Mouse (Mus musculus) heart, embryonic 13.5 days (tissue): ENCODE measurements around the gene Nacc1. TPM values are rescaled to one million over a fixed set of nuclear protein-coding genes. Genes with fewer than 3 reads are reported as not detected.

Experiments used
- polyA plus RNA-seq: library from polyadenylated mRNA; unstranded; fragments of >200 nt; fragmentation: Nextera tagmentation; extraction: Ambion mirVana; gene quantifications from 2 replicates; pipeline ENCODE4 v1.2.1, GENCODE M21; 2015

Gene Nacc1
- polyA plus RNA-seq, 1 experiment from 2014 or later: 15.7 TPM

Other genes with a start within 250 kb of the Nacc1 start
- gene Ier2, start 25.0 kb downstream of the Nacc1 start, polyA plus RNA-seq: 43.0 and 44.8 TPM in 2 replicates
- gene Trmt1, start 1.6 kb downstream of the Nacc1 start, polyA plus RNA-seq: 47.6 and 51.6 TPM in 2 replicates
- gene Lyl1, start 13.6 kb upstream of the Nacc1 start, polyA plus RNA-seq: 15.4 and 17.1 TPM in 2 replicates
- 7.8 and 8.9 TPM in 2 replicates for gene G430095P16Rik, start 35.1 kb upstream of the Nacc1 start, polyA plus RNA-seq
- gene Nfix, start 112.5 kb upstream of the Nacc1 start, polyA plus RNA-seq: 10.0 and 11.7 TPM in 2 replicates
- gene Dand5, start 135.0 kb upstream of the Nacc1 start, polyA plus RNA-seq: 6.3 and 6.6 TPM in 2 replicates
- gene Gadd45gip1, start 143.7 kb upstream of the Nacc1 start, polyA plus RNA-seq: 50.2 and 52.3 TPM in 2 replicates
- gene Rad23a, start 152.8 kb upstream of the Nacc1 start, polyA plus RNA-seq: 108 and 123 TPM in 2 replicates
- gene Calr, start 159.1 kb upstream of the Nacc1 start, polyA plus RNA-seq: 711 and 772 TPM in 2 replicates
- gene Farsa, start 169.1 kb upstream of the Nacc1 start, polyA plus RNA-seq: 58.3 and 63.1 TPM in 2 replicates
- 37.2 and 38.5 TPM in 2 replicates for gene Syce2, start 184.2 kb upstream of the Nacc1 start, polyA plus RNA-seq
- gene Gcdh, start 206.1 kb upstream of the Nacc1 start, polyA plus RNA-seq: 31.0 and 37.5 TPM in 2 replicates
- gene Klf1, start 214.1 kb upstream of the Nacc1 start, polyA plus RNA-seq: 4.9 and 15.6 TPM in 2 replicates
- gene Dnase2a, start 220.7 kb upstream of the Nacc1 start, polyA plus RNA-seq: 5.3 and 5.9 TPM in 2 replicates
- gene Mast1, start 249.5 kb upstream of the Nacc1 start, polyA plus RNA-seq: 0.11 and 0.19 TPM in 2 replicates